Mouse (Mus musculus) MN1 (cell line): Measurements from ENCODE around the gene Fam155a.
"Not testable (repeated sequence)": the region's sequence is repeated elsewhere in the genome, so short reads cannot be mapped to it uniquely, and the experiment has no call there.

Source experiments
- DNase-seq: peaks from one replicate; pipeline ENCODE4 v3.0.0-alpha.2; 2016; ENCODE audit warnings: low spot score

Fam155a gene

DNA sequence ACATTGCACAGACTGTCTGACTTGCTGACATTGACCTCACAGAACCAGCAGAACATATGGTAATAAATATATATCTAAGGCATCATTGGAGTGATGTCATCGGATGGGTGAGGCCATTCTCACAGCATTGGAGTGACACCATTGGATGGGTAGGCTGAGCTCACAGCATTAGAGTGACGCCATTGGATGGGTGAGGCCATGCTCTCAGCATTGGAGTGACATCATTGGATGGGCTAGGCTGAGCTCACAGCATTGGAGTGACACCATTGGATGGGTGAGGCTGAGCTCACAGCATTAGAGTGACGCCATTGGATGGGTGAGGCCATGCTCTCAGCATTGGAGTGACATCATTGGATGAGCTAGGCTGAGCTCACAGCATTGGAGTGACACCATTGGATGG is 110.9 kb downstream of the Fam155a start:
- not testable (repeated sequence) for DNase-seq

DNA sequence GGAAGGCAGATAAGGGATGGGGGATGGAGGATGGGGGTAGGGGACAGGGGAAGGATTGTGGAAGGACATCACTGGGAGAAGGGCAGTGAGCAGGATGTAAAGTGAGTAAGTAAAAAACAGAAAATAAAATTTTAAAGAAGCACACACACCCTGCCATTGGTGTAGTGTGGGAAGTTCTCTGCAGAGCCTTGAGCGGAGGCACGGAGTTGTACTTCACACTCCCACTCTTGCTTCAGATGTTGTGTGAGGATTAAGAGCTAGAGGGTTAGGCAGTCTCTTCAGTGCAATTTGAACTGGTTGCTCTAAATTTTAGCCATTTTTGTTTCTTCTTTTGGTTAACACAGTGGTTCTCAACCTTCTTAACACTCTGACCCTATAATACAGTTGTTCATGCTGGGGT is 114.1 kb downstream of the Fam155a start:
- DNase-seq, result no peak

DNA sequence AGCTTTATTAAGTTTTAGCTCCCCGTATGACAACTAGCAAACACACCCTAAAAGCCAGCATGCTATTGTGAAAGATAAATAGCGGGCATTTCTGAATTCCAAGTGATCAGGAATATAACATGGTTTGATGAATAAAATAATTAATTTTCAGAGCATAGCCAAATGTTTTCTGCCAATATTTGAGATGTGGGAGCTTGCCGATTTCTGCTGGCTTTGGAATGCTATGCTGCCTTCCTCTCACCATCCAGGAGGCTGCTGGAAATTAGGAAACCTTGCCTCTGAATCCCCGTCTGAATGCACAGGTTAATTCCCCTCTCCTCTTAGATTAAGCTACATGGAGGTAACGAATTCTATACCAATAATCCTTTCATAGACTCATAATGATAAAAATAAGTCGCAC is 116.1 kb downstream of the Fam155a start:
- DNase-seq, result no peak

DNA sequence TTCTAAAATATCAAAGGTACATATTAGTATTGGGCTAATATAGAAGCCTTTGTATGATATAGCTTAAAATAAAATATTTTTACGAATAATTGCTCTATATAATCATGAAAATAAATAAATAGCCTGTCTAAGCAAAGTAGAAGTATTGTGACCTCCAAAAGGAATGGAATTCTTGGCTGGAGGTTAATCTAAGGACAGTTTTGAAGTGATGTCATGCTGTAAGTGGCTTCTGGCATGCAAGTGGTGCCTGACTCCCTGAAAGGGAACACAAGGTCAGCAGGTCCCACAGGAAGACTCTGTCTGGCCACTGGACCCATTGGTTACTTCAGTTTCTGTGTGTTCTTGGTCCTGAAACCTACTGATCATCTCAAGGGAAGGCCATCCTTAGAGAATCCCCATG is 117.3 kb downstream of the Fam155a start:
- no peak for DNase-seq

DNA sequence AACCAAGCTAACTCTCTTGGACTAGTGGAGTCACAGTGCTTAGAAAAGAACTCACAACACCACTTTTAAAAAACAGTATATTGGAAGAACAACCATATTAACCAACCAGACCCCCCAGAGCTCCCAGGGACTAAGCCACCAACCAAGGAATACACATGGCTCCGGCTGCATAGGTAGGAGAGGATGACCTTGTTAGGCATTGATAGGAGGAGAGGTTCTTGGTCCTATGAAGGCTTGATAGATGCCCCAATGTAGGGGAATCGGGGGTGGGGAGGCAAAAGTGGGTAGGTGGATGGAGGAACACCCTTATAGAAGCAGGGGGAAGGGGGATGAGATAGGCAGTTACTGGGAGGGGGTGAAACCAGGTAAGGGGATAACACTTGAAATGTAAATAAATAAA is 132.8 kb downstream of the Fam155a start:
- DNase-seq, result no peak

DNA sequence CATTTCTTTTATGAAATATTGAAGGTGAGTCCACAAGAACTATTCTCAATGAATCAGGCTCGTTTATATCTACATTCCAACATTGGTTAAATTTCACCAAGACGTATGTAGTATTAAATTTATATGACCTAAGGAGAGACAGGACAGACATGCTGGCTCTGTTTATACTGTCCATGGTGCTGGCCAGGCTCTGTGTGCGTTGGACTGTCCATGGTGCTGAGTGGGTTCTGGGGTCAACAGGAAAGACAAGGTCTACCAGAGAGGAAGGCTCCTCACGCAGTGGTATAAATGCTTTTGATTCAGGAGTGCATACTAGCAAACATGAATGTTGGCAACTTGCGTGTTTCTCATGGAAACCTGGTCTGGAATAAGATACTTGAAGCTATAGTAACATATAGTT is 135.7 kb downstream of the Fam155a start:
- DNase-seq, result no peak

DNA sequence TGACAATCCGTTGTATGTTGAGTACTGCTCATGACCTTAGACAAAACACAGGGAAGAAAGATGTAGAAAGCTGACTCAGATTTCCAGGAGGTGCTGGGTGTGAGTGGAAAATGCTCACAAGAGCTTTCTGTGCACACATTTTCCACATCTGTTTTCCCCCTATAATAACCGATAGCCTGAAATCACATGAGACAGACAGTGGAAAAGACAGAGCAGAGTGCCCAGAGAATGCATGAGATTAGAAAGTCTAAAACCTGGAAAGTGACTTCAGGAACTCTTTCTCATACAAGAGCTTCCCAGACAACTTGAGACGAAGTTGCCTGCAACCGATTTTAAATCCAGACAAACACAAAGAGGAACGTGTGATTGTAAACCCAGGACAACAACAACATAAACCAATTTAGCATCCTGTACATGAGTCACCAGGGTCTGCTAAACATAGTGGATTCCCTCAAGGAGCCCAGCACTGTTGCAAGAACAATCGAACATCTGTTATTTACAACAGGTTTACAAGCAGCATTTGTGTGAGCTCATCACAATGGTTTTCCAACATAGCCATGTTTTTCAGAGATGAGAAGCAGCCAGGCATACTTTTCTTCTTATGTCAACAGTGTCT is 163.8 kb downstream of the Fam155a start:
- DNase-seq, result no peak

DNA sequence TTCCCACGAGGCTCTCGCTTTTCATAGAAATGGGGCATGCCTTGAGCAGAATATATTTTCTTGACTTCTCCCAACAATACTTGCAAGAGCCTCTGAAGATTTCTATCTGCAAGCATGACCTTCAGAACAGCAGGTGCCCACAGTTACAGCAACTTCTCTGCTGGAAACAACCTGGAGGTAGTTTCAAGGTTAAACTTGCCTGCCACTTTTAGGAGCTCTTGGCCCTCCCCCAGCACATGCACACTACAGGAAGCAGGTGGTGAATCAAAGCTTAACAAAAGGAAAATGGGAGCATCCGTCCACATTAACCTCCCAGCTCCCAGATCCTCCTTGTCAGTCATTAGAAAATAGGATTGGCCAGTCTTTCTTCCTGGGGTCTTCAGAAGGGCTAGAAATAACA is 175.0 kb downstream of the Fam155a start:
- no peak for DNase-seq

DNA sequence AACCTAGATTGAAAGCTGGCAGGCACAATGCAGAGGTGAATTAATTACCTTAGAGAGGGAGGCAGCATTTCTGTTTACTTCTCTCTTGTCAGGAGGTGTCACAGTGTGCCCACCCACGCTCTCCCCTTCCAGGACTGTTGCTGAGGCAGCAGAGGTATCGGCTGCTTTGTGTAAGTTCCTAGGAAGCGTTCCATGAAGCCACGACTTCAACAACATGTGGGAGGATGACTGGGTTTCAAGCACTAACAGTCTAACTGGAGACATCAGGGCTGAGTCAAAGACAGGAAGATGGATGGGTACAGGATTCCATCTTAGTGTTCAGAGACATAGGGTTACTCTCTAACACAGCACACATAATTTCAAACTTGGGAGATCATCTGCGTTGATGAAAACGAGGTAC is 189.1 kb downstream of the Fam155a start:
- DNase-seq, result no peak

DNA sequence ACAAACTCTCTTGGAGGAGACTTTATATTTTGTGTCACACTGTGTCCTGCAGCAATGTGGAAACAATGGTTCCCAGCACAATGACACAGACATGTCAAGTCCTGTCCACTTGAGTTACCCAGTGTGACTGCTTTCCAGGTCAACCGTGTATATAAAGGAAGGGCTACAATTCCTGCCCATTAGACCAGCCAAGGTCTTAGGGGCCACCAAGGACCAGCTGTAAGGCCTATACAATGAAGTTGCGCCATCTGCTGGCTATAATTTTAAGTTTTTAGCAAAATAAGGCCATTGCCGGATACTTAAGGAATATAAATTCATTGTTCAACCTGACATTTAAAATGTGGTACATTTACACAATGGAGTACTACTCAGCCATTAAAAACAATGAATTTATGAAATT is 190.8 kb downstream of the Fam155a start:
- DNase-seq, result no peak

DNA sequence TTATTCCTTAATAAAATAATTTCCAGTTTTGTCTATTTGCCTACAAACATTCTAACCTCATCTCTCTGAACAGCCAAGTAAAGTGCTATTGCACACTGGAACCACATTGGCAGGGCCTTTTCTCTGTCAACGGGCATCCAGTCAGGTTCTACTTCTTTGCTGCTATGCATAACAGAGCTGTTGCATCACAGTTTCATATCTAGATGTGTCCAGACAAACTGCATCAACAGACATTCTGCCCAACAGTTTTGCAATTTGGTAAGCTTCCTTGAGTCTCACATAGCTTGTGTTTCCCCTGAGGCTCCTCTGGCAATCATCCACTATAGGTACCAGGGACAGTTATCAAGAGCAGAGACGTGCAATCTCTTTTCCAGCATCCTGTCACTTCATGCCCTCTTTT is 199.0 kb downstream of the Fam155a start:
- no peak for DNase-seq

DNA sequence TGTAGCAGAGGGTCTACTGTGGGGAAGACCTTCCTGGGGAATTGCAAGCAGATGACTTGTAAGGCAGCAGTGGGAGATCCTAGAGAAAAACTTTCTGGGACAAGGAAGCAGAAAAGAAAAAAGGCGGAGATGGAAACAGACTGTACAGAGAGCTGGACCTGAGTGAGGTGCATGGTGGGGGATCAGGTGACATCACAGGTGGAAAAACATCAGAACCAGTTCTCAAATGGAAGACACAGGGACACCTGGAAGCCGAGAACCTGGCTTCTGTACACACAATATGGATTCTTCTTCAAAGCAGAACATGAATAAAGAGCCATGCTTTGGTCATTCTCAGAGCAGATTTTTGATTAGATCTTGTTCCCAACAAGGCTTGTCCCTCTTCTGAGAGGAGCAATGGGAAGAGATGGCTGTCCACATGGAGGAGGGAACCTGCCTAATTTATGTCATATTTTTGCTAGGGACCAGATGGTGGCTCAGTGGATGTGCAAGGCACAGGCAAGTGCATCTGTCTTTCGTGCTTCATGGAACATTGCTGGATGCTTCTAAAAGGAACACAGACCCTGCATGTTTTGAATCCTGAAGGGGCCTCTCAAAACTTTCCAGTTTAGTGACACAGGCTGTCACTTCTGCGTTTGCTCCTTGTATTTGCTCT is 201.3 kb downstream of the Fam155a start:
- no peak for DNase-seq

DNA sequence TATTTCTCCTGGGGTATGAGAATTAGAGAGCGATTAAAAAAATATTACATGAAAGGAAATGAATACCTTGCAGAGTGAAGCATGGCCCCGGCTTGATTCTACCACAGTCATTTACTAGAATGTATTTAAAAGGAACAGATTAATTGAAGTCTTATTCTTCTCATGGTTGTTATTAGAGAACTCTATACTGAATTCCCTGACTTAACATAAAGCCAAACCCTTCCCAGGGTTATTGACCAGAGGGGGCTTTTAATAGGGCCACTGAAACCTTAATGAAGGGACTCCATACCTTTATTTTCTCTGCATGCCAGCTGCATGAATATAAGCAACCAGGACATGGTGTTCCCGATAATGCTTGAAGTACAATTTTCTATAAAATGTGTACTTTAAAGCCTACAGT is 221.8 kb downstream of the Fam155a start:
- no peak for DNase-seq

DNA sequence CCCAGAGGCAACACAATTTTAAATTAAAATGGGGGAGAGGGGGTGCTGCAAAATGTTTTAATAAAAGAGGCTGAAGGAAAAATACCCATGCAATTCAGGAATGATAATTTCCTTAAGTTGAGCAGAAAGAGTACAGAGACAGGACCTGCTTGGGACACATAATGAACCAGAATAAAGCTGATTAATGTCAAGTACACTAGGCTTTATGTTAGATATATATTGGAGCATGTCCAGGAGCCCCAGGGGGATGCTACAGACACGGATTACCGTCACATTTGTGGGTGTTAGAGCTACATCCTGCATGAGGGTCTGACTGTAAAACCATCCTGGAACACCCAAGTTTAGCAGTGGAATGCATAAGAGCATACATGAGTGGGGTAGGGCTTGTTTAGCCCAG is 223.4 kb downstream of the Fam155a start:
- DNase-seq, result no peak

DNA sequence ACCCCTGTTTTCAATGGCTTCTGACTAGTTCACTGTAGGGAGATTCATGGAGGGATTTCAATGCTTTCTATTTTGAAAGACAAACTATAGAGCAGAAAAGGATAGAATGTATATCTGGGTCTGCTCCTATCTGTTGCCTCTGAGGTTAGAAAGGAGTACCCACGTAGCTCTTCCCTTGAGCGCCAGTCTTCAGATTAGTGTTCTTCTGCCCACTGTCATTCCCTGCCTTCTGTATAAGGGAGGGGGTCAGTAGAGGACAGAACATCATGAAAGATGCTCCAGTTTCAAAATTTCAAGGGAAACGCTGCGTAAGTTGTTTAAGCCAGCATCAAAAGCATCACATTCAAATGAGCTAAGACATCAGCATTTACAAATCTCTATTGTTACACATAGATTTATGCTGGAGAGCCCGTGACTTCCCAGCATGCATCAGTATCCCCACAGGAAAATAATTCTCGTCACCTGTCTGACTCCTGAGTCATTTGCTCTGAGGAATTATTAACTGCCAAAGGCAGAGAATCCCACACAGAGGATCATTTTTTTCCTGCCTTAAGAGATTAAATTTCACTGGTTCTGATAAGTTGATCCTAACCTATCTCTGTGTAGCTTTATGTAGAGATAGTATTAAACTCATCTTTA is 223.9 kb downstream of the Fam155a start:
- no peak for DNase-seq

DNA sequence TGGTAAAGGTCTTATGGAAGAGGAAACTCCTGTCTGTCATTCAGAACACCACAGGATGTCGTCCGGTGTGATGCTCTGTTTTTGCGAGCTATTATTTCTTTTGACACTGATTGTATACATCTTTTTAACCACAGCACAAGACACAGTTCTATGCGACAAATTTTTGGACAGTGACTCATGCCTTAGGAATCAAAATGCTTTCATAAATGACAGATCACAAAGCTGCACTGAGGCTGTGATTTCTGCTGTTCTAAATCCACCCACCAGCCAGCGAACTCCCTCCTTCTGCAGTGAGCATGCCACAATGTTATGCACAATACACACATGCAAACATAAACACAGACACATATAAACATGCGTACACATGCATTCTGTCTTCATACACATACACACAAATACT is 224.5 kb downstream of the Fam155a start:
- DNase-seq, result no peak

DNA sequence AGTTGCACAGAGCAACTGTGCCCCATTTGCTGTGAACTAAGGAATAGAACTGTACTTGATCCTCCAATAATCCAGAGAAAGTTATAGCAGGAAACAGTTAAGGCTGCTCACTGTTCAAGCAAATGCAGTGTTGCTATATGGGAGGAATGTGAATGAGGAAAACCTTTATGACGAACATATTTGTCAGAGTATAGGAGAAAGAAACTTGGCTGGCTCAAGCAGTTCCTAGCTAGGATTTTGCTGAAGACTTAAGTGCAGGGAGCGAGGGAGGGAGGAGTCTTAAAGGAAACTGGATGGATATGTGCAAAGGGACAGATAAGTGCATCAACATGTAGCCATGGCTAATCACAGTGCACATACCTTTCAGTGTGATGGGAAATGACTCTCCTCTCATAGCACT is 225.3 kb downstream of the Fam155a start:
- no peak for DNase-seq

DNA sequence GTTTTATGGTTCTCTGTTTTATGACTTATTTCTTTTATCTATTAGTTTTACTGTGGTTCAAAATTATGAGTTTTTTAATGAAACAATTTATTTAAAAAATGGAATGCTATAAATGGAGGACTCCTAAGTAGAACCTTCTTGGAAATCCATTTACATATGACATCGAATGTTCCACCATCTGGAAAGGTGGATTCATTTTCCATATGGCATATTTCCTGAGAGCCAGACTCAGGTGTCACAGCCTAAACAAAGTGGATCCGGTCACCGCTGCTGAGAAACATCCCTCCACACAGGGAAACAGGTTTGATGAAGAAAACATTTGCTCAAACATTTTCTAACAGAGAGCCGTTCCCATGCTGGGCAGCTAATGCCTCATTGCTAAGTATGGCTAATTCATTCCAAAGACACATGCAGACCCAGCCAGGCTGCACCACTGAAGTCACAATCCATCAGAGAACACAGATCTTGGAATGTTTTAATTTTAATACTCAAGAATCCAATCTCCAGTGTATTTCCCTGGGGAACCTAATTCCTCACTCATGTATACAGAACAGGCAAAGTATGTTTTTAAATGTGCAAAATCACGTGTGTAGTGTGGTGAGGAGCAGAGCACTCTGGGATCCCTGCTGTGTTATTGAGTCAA is 235.1 kb downstream of the Fam155a start:
- DNase-seq, result no peak

DNA sequence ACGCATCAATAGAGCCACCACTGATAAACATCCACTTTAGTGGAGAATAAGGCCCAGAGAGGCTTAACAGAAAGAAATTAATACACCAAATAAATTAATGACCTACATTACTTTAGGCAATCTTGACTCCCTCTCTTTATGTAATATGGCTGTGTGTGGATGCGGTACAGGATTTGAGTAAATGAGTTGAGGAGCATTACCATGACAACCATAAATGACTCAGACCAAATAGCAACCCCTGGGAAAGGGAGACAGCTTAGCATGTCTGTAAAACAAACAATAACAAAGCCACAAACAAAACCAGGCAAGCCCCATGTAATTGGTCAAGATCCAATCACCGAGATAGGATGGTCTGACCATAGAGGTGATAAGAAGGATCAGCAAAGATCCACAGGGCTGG is 244.4 kb downstream of the Fam155a start:
- DNase-seq, result no peak

DNA sequence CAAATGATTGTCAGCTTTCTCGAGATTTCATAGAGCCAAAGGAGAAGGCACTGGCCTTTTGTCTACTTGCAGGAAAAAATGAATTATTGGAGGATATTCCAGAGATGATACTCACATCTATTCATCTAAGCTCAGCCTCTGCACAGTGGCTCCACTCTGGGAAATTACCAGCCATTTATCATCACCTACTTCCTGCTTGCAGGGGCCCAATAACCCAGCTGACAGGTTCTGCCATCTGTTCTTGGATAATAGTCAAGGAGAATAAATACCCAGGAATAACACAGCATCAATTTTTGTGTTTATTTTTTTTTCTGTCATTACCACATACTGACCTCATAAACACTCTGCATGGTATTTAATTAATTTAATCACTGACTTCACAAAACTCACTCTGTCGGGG is 249.4 kb downstream of the Fam155a start:
- no peak for DNase-seq

DNA sequence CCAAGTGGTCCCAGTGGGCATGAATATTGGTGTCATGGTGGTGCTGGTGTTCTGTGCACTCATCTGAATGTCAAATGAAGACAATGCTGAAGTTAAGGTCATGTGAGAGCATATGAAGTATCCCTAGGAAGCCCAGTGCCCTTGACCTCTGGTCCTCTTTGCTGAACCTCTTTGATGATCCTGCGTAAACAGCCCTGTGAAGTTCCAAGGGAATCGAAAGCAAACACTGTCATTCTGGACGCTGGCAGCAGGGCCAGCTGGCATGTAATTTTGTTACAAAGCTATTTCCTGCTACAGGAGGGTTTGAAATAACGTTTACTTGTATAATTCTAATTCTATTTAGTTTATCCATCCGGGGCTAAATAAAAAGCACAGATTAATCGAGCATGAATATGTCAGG is 270.2 kb downstream of the Fam155a start:
- DNase-seq, result no peak

DNA sequence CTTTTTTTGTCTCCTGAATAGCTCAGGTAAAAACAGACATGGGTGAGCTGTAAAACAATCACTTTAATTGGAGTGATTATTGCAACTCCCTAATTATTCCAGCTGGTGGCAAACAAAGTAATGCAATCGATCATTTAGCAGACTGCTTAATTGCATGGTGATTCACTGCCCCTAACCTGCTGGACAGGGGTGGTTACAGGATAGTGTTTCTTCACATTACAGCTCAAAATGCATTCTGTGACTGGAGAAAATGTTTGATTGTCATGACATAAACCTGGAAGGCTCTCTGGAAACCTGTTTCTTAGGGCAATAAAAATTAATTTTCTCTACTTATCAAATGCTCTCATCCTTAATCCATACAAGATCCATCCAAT is 276.7 kb downstream of the Fam155a start:
- no peak for DNase-seq

DNA sequence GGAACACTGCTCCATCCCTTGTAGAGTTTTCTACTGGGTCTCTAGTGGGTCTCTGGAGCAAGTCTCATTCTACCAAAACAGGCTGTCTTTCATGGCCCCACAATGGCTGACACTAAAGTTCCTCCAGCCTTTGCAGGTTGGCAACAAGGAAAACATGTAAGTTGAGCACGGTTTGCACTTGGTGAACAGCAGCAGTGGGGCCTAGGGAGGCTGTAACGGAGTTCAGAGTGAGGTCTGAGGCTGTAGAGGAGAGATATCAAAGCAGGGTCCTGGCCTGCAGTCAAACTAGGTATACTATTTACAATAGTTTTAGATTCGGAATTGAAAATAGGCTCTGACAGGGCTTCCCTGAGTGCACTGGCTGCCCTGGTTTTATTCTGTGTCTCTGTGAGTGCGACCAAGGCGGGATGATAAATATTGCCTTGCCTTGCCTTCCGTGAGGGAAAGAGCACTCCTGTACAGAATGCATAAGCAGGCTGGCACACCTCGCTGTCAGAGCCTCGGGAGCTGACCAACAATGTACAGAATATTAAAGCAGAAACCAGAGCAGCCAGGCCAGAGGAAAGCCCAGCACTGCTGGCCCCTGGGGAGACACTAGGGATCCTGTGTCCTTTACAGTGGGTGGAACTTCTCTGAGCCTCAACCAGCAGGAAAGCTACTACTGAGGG is 277.3 kb downstream of the Fam155a start:
- no peak for DNase-seq
